Mouse (Mus musculus) right cerebral cortex, postnatal 10 days (tissue): ENCODE data around the gene Slc16a7.

Experiments used
- DNase-seq, 2 experiments: peaks; one replicate each; pipeline ENCODE4 v3.0.0; 2021; ENCODE audit warnings: low spot score in 2 of 2

Slc16a7 gene

GRCm38 (mm10) chr10:125388876-125389786, at the start of gene Slc16a7:
Gene Slc16a7 (minus strand): TSS chr10:125389465.
- peak; percentile 93 to 94 for DNase-seq

- no peak for DNase-seq
These were observed 29.5 kb upstream of the Slc16a7 start for GRCm38 (mm10) chr10:125418795-125419194.

- DNase-seq = no peak
These were observed 10.5 kb upstream of the Slc16a7 start for GRCm38 (mm10) chr10:125399796-125400195.

GRCm38 (mm10) chr10:125390011-125390410, 746 bp upstream of the Slc16a7 start:
- DNase-seq = no peak

- peak; percentile 56 to 69 for DNase-seq
These were observed 787 bp downstream of the Slc16a7 start for GRCm38 (mm10) chr10:125388481-125388875.

- peak; percentile 66 to 76 for DNase-seq
These were observed 1.4 kb downstream of the Slc16a7 start for GRCm38 (mm10) chr10:125387782-125388415.

GRCm38 (mm10) chr10:125375526-125375925, 13.7 kb downstream of the Slc16a7 start:
- DNase-seq = no peak

GRCm38 (mm10) chr10:125372666-125373065, 16.6 kb downstream of the Slc16a7 start:
- DNase-seq = peak; percentile 49 to 53

- DNase-seq = no peak
These were observed 17.8 kb downstream of the Slc16a7 start for GRCm38 (mm10) chr10:125371451-125371850.

- no peak for DNase-seq
These were observed 19.1 kb downstream of the Slc16a7 start for GRCm38 (mm10) chr10:125370037-125370610.

GRCm38 (mm10) chr10:125358479-125358878, 30.8 kb downstream of the Slc16a7 start:
- DNase-seq = no peak

GRCm38 (mm10) chr10:125352805-125353204, 36.5 kb downstream of the Slc16a7 start:
- DNase-seq = no peak

- DNase-seq = no peak
These were observed 41.1 kb downstream of the Slc16a7 start for GRCm38 (mm10) chr10:125348171-125348570.

- DNase-seq = no peak
These were observed 42.1 kb downstream of the Slc16a7 start for GRCm38 (mm10) chr10:125347149-125347548.

GRCm38 (mm10) chr10:125346364-125346763, 42.9 kb downstream of the Slc16a7 start:
- DNase-seq = no peak

GRCm38 (mm10) chr10:125345583-125345982, 43.7 kb downstream of the Slc16a7 start:
- DNase-seq = no peak

GRCm38 (mm10) chr10:125342204-125342603, 47.1 kb downstream of the Slc16a7 start:
- DNase-seq = no peak

GRCm38 (mm10) chr10:125333799-125334198, 55.5 kb downstream of the Slc16a7 start:
- no peak for DNase-seq

GRCm38 (mm10) chr10:125331334-125331733, 57.9 kb downstream of the Slc16a7 start:
- DNase-seq = no peak

- DNase-seq = no peak
These were observed 60.8 kb downstream of the Slc16a7 start for GRCm38 (mm10) chr10:125328331-125329063.

GRCm38 (mm10) chr10:125324871-125325565, 64.2 kb downstream of the Slc16a7 start:
- no peak for DNase-seq
